Mouse (Mus musculus): ENCODE results near the gene Krt71. TPM values are rescaled to one million over a fixed set of nuclear protein-coding genes. Genes with fewer than 3 reads are reported as not detected.
A peak's percentile ranks its signal among the peaks of the same experiment; 100 is the strongest.

Gene Krt71
- total RNA-seq (2021): not detected
- long read RNA-seq, experiment 1: 0 reads
- long read RNA-seq, experiment 2: 0 reads

DNA sequence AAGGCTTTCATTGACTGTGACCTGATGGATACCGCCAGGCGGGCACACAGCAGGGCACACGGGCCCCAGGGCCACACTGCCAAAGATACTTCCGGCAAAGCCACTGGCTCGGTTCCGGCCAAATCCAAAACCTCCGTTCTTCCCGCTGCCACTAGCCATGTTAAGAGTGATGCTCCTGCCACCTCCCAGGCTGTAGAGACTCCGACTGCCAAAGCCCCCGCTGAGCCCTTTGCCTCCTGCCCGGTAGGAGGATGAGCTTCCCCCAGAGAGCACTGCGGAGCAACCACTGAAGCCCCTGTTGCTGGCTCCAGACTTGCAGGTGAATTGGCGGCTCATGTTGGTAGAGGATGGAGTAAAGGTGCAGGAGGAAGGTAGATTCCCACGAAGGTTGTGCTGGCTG, at the start of gene Krt71:
TSS of gene Krt71 (minus strand) at position 399 of the 400 bp plus-strand sequence.
- intact Hi-C loops (cut with DNase I): no loop called here
- no peak for DNase-seq (ENCODE audit: low spot score in 2 of 2)

DNA sequence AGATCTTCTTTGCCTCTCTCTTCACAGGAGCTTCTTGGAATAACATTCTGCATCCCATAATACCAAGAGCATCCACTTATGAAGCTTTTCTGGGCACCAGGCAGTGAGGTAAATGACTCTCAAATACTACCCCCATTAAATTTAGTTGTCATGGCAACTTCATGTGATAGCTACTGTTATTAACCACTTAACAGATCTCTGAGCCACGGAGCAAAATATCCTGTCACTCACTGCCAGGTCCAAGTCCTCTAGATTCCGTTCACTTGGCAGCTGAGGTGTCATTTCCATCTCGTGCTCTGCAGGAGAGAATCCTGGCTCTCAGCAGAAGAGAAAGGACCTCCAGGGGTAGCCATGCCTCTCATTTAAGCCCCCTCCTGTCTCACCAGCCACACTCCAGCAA, 48.0 kb upstream of the Krt71 start:
- no peak for DNase-seq (ENCODE audit: low spot score in 2 of 2)
- intact Hi-C loops (cut with DNase I): no loop called here

DNA sequence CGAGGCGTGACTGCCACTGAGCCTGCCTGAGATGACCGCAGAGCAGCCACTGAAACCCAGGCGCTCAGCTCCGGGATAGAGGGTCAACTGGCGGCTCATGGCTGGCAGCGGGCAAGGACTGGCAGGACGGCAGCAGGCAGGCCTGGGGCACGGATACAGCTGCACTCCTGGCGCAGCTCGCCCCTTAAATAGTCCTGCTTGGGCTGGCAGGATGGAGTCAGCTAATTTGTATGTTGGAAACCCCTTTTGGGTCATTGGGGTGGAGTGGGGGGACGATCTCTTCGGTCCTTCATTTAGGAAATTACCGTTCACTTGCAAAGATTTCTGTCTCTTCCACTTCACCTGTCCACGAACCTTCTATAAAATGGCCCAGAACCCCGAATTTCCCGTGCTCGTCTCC, 43.5 kb upstream of the Krt71 start, which contains the start of gene Krt72:
TSS of gene Krt72 (minus strand) at position 101 of the 400 bp plus-strand sequence.
- DNase-seq (ENCODE audit: low spot score in 2 of 2): no peak
- intact Hi-C loops (cut with DNase I): no loop called here

DNA sequence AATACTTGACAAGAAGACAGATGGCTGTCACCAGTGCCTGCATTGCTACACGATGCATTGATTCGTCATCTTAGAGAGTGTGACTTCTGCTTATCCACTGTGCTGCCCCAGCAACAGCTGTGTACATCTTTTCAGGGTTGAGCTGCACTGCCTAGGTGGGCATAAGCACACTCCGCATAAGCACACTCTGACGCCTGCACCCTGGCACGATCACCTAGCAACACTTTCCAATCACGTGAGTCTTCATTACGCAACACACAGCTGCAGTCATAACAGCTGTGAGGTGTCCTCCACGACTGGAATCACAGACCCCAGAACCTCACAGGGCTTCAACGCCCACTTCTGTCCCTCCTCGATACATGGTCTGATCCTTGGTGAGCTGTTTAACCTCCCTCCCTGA, 30.5 kb upstream of the Krt71 start:
- intact Hi-C loops (cut with DNase I): loop anchor here (2.0 to 5.0 kb wide), 2 partner anchors 255 to 446 kb away; no protein-coding TSS in a partner anchor
- no peak for DNase-seq (ENCODE audit: low spot score in 2 of 2)

DNA sequence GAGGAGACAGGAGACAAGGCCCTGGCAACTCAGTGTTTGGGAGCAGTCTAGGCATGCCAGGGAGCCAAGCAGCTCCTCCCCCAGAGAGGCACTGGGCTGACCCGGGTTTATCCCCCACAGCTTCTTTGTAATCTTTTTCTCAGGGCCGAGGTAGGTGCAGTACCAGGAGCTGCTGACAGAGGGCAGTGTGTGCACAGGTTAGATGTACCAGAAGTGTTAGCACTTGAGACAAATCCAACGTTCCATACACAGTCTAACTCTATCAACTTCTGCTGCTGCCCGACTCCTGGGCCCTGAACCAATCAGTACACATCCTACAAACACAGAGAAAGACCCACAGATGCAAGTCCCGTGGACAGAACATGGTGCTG, 29.8 kb upstream of the Krt71 start:
- intact Hi-C loops (cut with DNase I): loop anchor here (1.0 to 5.0 kb wide), 3 partner anchors 201 to 445 kb away; no protein-coding TSS in a partner anchor
- peak; percentile 94 to 96 for DNase-seq (ENCODE audit: low spot score in 2 of 2)

DNA sequence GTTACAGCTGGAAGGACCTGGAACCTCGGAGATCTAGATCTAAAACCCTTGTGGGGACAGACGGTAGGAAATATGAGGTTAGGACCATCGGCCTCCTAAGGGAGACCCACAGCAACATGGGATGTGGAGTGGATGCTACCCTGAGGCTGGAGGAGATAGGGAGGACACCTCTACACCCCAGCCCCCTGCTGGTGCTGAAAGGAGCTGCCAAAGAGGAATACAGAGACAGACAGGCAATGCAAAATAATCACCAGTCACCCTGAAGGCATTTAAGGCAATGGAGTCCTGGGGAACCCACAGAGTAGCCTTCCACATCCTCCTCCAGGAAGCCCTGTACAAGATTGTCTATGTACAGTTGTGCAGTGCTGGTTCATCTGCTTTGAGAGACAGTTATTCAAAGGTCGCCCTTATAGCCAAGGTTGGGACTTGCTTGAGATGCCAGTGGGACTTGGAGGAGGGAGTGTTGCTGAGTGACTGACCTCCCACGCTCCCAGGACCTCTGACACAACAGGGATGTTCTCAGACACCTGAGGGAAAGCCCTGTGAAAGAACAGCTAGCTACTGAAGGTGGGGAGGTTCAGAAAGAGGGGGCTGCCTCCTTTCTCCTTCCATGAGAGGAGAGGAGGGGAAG, 29.3 kb upstream of the Krt71 start:
- intact Hi-C loops (cut with DNase I): loop anchor here (1.0 to 5.0 kb wide), 3 partner anchors 201 to 445 kb away; no protein-coding TSS in a partner anchor
- DNase-seq (ENCODE audit: low spot score in 2 of 2): peak in 1 of 2 experiments; percentile 18

DNA sequence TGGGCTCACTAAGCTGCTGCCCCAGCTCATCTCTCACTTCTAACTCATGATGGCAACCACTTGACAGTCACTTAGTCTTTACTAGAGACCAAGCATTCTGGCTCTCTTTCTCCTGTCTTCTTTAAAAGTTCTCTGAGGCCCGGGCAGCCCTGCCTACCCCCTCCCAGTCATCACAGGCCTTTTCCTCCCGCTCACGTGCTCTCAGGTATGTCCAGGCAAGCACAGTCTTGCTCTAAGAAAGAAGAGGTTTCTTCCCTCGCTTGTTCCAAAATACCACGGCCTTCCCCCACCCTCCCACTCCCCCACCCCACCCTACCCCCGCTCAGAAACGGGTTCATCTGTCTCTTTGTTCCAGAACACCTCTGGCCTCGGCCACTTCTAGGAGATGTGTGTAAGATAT, 27.3 kb upstream of the Krt71 start:
- DNase-seq (ENCODE audit: low spot score in 2 of 2): no peak
- intact Hi-C loops (cut with DNase I): loop anchor here (5.0 kb wide), 1 partner anchor 443 kb away; no protein-coding TSS in a partner anchor

DNA sequence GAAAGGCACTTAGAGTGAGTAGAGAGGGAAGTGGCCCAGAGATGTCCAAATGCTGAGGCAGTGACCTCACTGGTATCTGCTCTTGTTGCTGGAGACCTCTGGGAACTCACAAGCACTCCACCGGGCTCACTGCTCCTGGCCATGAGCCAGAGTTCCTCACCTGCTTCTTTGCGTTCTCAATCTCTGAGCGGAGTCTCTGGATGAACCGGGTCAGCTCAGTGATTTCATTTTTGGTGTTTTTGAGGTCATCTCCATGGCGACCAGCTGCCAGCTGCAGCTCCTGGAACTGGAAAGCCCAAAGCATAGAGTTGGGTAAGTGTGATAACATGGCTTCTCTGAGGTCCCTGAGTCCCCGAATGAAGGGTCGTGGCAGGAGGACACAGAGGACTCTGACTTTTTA, 5.1 kb downstream of the Krt71 start:
- intact Hi-C loops (cut with DNase I): no loop called here
- DNase-seq (ENCODE audit: low spot score in 2 of 2): peak in 1 of 2 experiments; percentile 8

DNA sequence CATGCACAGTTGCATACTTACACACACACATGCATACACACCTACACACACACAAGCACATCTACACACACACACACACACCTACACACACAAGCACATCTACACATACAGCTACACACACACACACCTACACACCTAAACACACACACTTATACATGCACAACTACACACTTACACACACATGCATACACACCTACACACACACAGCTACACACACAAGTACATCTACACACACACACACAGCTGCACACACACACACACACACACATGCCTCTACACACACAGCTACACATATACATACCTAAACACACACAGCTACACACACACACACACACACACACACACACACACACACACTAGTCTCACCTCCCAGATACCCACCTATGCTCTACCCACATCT, 12.3 kb downstream of the Krt71 start:
- no peak for DNase-seq (ENCODE audit: low spot score in 2 of 2)
- intact Hi-C loops (cut with DNase I): no loop called here

DNA sequence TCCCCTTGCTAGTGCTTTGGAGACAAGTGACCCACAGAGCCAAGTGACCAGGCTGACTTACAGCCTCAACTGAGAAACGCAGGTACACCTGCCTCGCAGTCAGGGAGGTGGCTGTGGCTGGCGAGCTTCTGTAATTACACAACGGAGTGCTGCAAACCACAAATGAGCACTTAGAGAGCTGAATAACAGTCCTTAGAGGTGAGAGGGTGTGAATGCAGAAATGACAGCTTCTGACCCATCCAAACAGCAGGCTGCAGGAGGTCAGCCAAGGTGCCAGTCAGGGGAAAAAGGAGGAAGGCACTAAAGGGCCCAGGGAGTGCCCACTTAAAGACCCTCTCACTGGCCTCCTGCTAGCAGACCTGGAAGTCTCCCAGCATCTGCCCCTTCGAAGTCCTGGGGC, 18.2 kb downstream of the Krt71 start:
- DNase-seq (ENCODE audit: low spot score in 2 of 2): no peak
- intact Hi-C loops (cut with DNase I): no loop called here

DNA sequence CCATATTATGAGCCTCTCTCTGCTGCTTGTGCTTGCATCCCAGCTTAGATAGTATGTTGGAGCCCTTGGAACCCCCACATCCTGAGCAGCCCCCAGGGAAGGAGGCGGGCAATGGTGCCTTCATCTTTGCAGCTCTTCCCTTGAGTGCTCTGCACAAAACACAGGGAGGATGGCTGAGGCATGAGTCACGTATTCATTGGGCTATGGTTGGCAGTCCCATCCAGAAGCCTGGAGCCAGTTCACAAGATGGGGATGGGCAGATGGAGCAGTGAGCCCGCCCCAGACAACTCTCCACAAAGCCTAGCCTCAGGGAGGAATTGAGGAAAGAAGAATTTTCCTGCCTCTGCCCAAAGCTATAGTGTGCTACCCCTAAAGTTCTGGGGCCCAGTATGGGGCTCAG, 27.1 kb downstream of the Krt71 start:
- no peak for DNase-seq (ENCODE audit: low spot score in 2 of 2)
- intact Hi-C loops (cut with DNase I): no loop called here

DNA sequence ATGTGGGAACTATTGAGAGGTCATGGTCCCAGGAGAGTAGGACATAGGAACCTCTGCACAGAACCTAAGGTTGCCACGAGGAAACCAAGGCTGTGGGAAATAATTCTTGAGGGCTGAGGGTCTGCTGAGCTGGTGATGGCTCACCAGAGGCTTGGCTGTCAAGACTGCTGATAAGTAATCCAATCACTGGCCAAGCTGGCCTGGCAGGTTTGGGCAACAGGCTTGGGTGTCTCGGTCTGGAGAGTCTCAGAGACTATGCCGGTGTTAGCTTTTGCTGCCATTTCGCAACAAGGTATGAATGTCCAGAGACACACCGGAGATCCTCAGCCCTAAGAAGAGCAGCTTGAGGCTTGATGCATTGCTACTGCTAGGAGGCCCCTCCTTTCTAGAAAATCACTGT, 28.6 kb downstream of the Krt71 start:
- intact Hi-C loops (cut with DNase I): no loop called here
- DNase-seq (ENCODE audit: low spot score in 2 of 2): no peak

DNA sequence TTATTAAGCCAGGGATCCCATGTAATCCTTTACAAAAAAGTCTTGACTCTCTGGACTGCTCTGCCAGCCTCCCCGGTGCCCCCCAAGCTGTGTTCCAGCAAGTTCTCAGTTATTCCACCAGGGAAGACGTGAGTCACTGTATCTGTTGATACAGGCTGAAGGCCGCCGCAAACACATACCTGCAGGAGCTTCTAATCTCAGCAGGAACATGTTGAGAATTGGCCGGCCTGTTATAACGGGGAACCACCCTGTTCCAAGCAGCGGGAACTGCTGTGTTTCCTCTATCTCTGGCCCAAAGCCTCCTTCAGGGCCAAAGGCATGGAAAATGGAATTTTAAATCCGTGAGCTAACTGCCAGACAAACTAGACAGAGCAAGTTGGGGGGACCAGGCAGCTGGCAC, 29.2 kb downstream of the Krt71 start:
- no peak for DNase-seq (ENCODE audit: low spot score in 2 of 2)
- intact Hi-C loops (cut with DNase I): no loop called here

DNA sequence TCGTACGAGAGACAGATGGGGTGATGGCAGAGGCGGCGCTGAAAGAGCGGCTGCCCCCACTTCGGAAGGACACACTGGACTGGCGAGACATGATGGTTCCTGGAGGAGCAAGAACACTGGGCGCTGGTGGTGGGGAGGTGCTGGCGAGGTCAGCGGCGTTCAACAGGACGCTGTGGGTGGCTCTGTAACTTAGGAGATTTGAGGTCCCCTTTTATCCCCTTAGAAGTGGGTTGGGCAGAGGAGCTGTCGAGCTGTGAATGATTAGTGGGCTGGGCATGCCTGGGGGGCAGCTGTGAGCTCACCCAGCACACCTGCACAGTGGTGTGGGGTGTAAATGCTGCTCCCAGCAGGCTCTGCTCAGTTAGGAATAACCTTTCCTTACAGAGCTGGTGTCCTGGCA, 30.2 kb downstream of the Krt71 start, which contains the start of gene Krt5:
TSS of gene Krt5 (minus strand) at position 179 of the 400 bp plus-strand sequence.
- intact Hi-C loops (cut with DNase I): no loop called here

DNA sequence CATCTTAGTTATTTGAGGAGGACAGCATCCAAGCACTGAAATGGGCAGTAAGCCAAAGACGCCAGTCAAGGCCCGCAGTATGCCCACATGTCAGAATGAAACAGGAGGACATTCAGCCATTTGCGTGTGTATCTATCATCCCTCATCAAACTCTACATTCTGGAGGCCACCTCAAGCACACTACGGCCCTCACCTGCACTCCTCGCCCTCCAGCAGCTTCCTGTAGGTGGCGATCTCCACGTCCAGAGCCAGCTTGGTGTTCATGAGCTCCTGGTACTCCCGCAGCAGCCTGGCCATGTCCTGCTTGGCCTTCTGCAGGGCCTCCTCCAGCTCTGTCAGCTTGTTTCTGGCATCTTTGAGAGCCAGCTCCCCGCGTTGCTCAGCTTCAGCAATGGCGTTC, 34.2 kb downstream of the Krt71 start:
- intact Hi-C loops (cut with DNase I): no loop called here
- no peak for DNase-seq (ENCODE audit: low spot score in 2 of 2)

More for the DNA sequence above, 30.2 kb downstream of the Krt71 start, which contains the start of gene Krt5:
- no peak for DNase-seq (ENCODE audit: low spot score in 2 of 2)

DNA sequence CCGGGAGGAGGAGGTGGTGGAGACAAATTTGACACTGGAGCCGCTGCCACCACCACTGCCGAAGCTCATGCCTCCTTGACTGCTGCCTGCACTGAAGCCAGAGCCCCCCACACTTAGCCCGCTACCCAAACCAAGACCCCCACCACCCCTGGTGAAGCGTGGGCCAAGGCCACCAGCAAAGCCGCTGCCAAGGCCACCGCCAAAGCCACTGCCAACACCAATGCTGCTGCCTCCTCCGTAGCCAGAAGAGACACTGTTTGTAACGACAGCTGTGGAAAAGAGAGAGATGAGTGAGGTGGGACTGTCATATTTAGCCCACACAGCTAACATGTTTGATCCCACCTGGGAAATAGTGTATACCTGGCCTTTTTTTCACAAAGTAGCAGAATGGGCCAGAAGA, 35.5 kb downstream of the Krt71 start:
- intact Hi-C loops (cut with DNase I): no loop called here
- DNase-seq (ENCODE audit: low spot score in 2 of 2): no peak

DNA sequence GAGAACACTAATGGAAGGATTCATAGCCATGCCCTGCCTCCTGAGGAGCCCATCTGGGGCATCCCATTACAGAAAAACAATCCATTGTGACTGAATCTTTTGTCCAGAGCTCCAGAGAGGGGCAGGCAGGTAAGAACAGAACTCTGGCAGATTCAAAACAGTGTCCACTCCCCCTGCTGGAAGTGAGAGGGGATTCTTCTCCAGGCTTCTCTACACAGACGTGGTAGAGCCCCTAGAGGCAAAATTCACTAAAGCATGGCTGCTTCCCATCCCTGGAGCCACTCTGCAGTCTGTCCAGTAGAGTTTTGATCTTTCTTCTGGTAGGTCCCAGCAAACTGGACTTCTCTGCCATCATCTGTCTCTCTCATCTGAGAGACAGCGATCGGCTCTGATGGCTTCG, 38.8 kb downstream of the Krt71 start:
- DNase-seq (ENCODE audit: low spot score in 2 of 2): peak; percentile 9 to 41
- intact Hi-C loops (cut with DNase I): no loop called here

DNA sequence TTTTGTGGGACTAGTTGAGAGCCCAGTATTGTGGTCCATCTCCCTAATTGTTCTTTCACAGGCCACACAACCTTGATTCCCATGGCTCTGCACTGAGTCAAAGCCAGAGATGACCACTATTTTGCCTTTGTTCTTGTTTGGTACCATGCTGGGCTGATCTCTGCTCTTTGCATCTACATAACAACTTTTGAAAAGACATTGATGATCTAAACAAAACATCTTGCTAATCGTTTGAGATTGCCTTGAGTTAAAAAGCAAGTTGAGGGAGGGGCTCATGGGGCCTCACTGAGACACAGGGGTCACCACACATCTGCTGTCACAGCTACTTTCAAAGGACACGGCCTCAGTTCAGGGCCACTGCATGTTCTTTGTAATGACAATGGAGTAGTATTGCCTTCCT, 40.5 kb downstream of the Krt71 start:
- no peak for DNase-seq (ENCODE audit: low spot score in 2 of 2)
- intact Hi-C loops (cut with DNase I): no loop called here

DNA sequence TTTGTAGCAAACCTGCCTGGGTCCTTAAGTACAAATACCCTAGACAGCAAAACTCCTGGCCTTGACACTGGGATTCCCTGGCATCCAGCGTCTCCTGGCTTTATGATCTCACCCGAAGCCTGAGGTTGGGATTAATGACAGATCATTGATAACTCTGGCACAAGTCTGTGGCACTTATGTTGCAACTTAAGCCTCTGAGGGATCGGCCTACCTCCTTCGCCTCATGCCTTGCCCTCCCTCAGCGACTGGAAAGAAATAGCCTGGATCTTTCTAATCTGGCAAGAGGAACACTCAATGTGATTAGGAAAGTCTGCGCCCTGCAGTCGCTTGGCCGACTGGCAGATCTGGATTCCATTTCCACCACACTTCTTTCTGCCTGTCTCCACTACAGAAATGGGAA, 43.0 kb downstream of the Krt71 start:
- no peak for DNase-seq (ENCODE audit: low spot score in 2 of 2)
- intact Hi-C loops (cut with DNase I): no loop called here

DNA sequence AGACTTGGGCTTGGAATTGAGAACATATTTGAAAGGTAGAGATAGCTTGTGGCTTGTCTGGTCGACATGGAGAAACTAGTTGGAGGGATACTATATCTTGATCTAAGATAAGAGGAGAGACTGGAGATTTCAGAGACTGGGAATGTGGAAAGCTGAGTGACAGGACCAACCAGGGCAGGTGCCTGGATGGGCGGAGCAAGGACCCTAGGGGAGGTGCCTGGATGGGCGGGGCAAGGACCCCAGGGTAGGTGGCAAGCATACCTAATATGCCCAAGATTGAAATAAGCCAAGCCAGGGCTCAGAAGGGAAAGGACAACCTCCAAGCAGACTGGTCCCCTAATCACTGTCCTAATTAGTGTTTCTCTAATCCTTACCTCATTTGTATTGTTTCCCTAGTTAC, 43.7 kb downstream of the Krt71 start:
- DNase-seq (ENCODE audit: low spot score in 2 of 2): no peak
- intact Hi-C loops (cut with DNase I): no loop called here

All from left cerebral cortex, postnatal 14 days (tissue).